Mouse (Mus musculus): ENCODE data around the gene Pigk. TPM values are rescaled to one million over a fixed set of nuclear protein-coding genes. Genes with fewer than 3 reads are reported as not detected.
A peak's percentile ranks its signal among the peaks of the same experiment; 100 is the strongest.

Gene Pigk
- total and polyA plus RNA-seq, 3 experiments: 6.4 to 28.1 (median 24.0) TPM

GRCm38 (mm10) chr3:152669783-152670182 is 44.1 kb upstream of the Pigk start:
- no peak overlapping the region for H3K4me3 ChIP-seq
- H3K27me3 ChIP-seq (ENCODE audit: control insufficient read depth, insufficient read depth, low read length): peaks cover 6% of the 10 kb centered on the region
- H3K36me3 ChIP-seq (ENCODE audit: control insufficient read depth, insufficient read depth, low read length): no peaks in the 10 kb centered on the region
- TF ChIP-seq CTCF (IDR thresholded peaks at IDR 0.05): no peak
- no peak for TF ChIP-seq POLR2A (IDR thresholded peaks at IDR 0.05; ENCODE audit: insufficient read depth, low read depth, low read length)
- no peak for TF ChIP-seq EP300 (IDR thresholded peaks at IDR 0.05; ENCODE audit: insufficient read depth, low read depth, low read length)
- H3K4me1 ChIP-seq (ENCODE audit: control insufficient read depth, insufficient read depth, low read length): no peaks in the 10 kb centered on the region
- 68% methylated on average over 3 of the region's 3 CpGs for WGBS
- no peaks in the 10 kb centered on the region for H3K79me2 ChIP-seq (replicated peaks; ENCODE audit: control insufficient read depth, insufficient read depth, low read length)
- no peak for DNase-seq
- no peak overlapping the region for H3K9ac ChIP-seq (ENCODE audit: low read depth, low read length)
- H3K27ac ChIP-seq: no peak overlapping the region
- intact Hi-C loops (cut with DNase I): no loop called here

GRCm38 (mm10) chr3:152674663-152675062 is 39.2 kb upstream of the Pigk start:
- TF ChIP-seq CTCF (IDR thresholded peaks at IDR 0.05): no peak
- no peak for TF ChIP-seq EP300 (IDR thresholded peaks at IDR 0.05; ENCODE audit: insufficient read depth, low read depth, low read length)
- TF ChIP-seq POLR2A (IDR thresholded peaks at IDR 0.05; ENCODE audit: insufficient read depth, low read depth, low read length): no peak
- Histone ChIP-seq H3K79me2 (replicated peaks; ENCODE audit: control insufficient read depth, insufficient read depth, low read length) (no peaks in the 10 kb centered on the region), H3K4me1 (ENCODE audit: control insufficient read depth, insufficient read depth, low read length) (no peaks in the 10 kb centered on the region), H3K27me3 (ENCODE audit: control insufficient read depth, insufficient read depth, low read length) (no peaks in the 10 kb centered on the region; the same call in 1 of the 2 replicates), H3K4me3 (no peak overlapping the region), H3K27ac (no peak overlapping the region), H3K9ac (ENCODE audit: low read depth, low read length) (no peak overlapping the region), H3K36me3 (ENCODE audit: control insufficient read depth, insufficient read depth, low read length) (no peaks in the 10 kb centered on the region)
- intact Hi-C loops (cut with DNase I): no loop called here
- no peak for DNase-seq
- WGBS: 57% methylated on average over 6 of the region's 6 CpGs

GRCm38 (mm10) chr3:152688532-152688931 is 25.4 kb upstream of the Pigk start:
- no peak for DNase-seq
- WGBS: 64% methylated on average over 5 of the region's 5 CpGs
- TF ChIP-seq POLR2A (IDR thresholded peaks at IDR 0.05; ENCODE audit: insufficient read depth, low read depth, low read length): no peak
- no peak for TF ChIP-seq CTCF (IDR thresholded peaks at IDR 0.05)
- TF ChIP-seq EP300 (IDR thresholded peaks at IDR 0.05; ENCODE audit: insufficient read depth, low read depth, low read length): no peak
- H3K27me3 ChIP-seq (ENCODE audit: control insufficient read depth, insufficient read depth, low read length): no peaks in the 10 kb centered on the region
- H3K36me3 ChIP-seq (ENCODE audit: control insufficient read depth, insufficient read depth, low read length): no peaks in the 10 kb centered on the region
- H3K9ac ChIP-seq (ENCODE audit: low read depth, low read length): no peak overlapping the region
- H3K4me3 ChIP-seq: no peak overlapping the region
- H3K79me2 ChIP-seq (replicated peaks; ENCODE audit: control insufficient read depth, insufficient read depth, low read length): no peaks in the 10 kb centered on the region
- intact Hi-C loops (cut with DNase I): no loop called here
- H3K27ac ChIP-seq: no peak overlapping the region
- no peaks in the 10 kb centered on the region for H3K4me1 ChIP-seq (ENCODE audit: control insufficient read depth, insufficient read depth, low read length)

DNA sequence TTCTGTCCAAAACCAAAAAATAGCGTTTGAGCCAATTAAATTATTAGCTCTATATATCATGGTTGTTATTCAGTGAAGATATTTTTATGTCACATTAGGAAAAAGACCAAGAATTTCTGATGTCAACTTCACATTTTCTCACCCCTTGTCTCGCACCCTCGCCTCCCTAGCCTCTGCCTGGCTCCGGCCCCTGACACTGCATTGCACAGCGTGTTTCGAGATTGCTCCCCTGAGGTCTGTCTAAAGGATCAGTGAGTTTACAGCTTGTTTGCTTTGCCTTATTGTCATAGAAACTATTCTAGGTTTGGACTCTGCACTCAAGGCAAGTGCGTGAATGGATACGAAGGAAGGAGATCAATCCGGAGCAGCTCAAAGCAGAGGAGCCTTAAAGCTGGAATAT is 24.8 kb upstream of the Pigk start:
- H3K79me2 ChIP-seq (replicated peaks; ENCODE audit: control insufficient read depth, insufficient read depth, low read length): no peaks in the 10 kb centered on the region
- intact Hi-C loops (cut with DNase I): no loop called here
- no peak for TF ChIP-seq POLR2A (IDR thresholded peaks at IDR 0.05; ENCODE audit: insufficient read depth, low read depth, low read length)
- TF ChIP-seq CTCF (IDR thresholded peaks at IDR 0.05): no peak
- TF ChIP-seq EP300 (IDR thresholded peaks at IDR 0.05; ENCODE audit: insufficient read depth, low read depth, low read length): no peak
- H3K36me3 ChIP-seq (ENCODE audit: control insufficient read depth, insufficient read depth, low read length): no peaks in the 10 kb centered on the region
- no peaks in the 10 kb centered on the region for H3K4me1 ChIP-seq (ENCODE audit: control insufficient read depth, insufficient read depth, low read length)
- H3K27me3 ChIP-seq (ENCODE audit: control insufficient read depth, insufficient read depth, low read length): no peaks in the 10 kb centered on the region
- no peak overlapping the region for H3K9ac ChIP-seq (ENCODE audit: low read depth, low read length)
- peak in 1 of 2 experiments; percentile 8 for DNase-seq
- no peak overlapping the region for H3K4me3 ChIP-seq
- 76% methylated on average over 9 of the region's 9 CpGs for WGBS
- H3K27ac ChIP-seq: no peak overlapping the region

DNA sequence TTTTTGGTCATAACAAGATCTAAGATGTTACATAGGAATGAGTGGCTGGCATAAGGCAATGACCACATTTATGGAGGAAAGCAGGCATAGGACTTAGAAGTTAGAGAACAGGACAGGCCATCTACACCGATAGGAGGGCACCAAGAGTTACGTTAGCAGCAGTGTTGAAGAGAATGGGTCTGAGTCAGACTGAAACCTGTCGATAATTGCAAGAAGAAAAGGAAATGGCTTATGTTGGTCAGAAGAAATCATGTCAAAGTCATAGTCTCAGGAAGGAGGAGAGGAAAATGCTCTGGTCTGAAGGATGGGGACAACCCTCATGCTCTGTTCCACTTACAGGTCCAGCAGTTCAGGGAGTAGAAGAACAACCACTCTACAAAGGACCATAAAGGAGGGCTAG is 18.9 kb upstream of the Pigk start:
- 86% methylated on average over 3 of the region's 3 CpGs for WGBS
- no peaks in the 10 kb centered on the region for H3K79me2 ChIP-seq (replicated peaks; ENCODE audit: control insufficient read depth, insufficient read depth, low read length)
- no peak for DNase-seq
- H3K4me3 ChIP-seq: no peak overlapping the region
- intact Hi-C loops (cut with DNase I): no loop called here
- no peaks in the 10 kb centered on the region for H3K36me3 ChIP-seq (ENCODE audit: control insufficient read depth, insufficient read depth, low read length)
- no peak overlapping the region for H3K9ac ChIP-seq (ENCODE audit: low read depth, low read length)
- TF ChIP-seq EP300 (IDR thresholded peaks at IDR 0.05; ENCODE audit: insufficient read depth, low read depth, low read length): no peak
- TF ChIP-seq CTCF (IDR thresholded peaks at IDR 0.05): no peak
- TF ChIP-seq POLR2A (IDR thresholded peaks at IDR 0.05; ENCODE audit: insufficient read depth, low read depth, low read length): no peak
- H3K27ac ChIP-seq: no peak overlapping the region
- no peaks in the 10 kb centered on the region for H3K4me1 ChIP-seq (ENCODE audit: control insufficient read depth, insufficient read depth, low read length)
- H3K27me3 ChIP-seq (ENCODE audit: control insufficient read depth, insufficient read depth, low read length): no peaks in the 10 kb centered on the region

DNA sequence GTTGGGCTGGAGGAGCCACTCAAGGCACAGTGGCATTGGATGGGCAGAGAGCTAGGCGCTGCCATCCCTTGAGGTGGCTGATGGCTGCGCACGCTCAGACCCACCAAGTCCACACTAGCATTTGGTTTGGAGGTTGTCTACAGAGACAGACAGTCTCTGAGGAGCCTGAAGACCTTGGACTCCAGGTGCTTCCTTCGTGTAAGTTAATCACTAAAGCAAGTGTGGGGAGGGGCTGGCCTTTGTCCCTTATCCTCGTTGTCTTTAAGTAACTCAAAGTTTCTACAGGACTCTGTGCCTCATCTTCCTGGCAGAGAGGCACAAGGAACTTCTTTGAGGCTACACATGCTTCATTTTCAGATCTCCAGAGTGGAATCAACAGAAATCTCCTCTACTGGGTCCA is 15.9 kb upstream of the Pigk start:
- Histone ChIP-seq H3K9ac (ENCODE audit: low read depth, low read length) (no peak overlapping the region), H3K4me1 (ENCODE audit: control insufficient read depth, insufficient read depth, low read length) (no peaks in the 10 kb centered on the region)

More for the DNA sequence above, 15.9 kb upstream of the Pigk start:
- Histone ChIP-seq H3K27ac (no peak overlapping the region), H3K27me3 (ENCODE audit: control insufficient read depth, insufficient read depth, low read length) (no peaks in the 10 kb centered on the region), H3K36me3 (ENCODE audit: control insufficient read depth, insufficient read depth, low read length) (no peaks in the 10 kb centered on the region), H3K79me2 (replicated peaks; ENCODE audit: control insufficient read depth, insufficient read depth, low read length) (no peaks in the 10 kb centered on the region), H3K4me3 (no peak overlapping the region)
- 77% methylated on average over 5 of the region's 5 CpGs for WGBS
- intact Hi-C loops (cut with DNase I): no loop called here
- TF ChIP-seq POLR2A (IDR thresholded peaks at IDR 0.05; ENCODE audit: insufficient read depth, low read depth, low read length) (no peak), CTCF (IDR thresholded peaks at IDR 0.05) (no peak), EP300 (IDR thresholded peaks at IDR 0.05; ENCODE audit: insufficient read depth, low read depth, low read length) (no peak)
- no peak for DNase-seq

Data from heart, adult 2 months (tissue).